Mouse (Mus musculus) stomach, embryonic 16.5 days (tissue): ENCODE measurements around the gene Msi1. TPM values are rescaled to one million over a fixed set of nuclear protein-coding genes. Genes with fewer than 3 reads are reported as not detected.

Experiments
- ATAC-seq: fragments of 200-750 bp; cut with Nextera tagmentation; 2 replicates; pipeline ENCODE4 v1.8.0; 2017; ENCODE audit warnings: moderate number of reproducible peaks, moderate TSS enrichment; ENCODE audit not compliant: insufficient read depth, low FRiP score
- H3K27ac ChIP-seq: fragments of 300-500 bp; sonication (generic); 2 replicates; pipeline ENCODE4 v1.5.1; 2014; ENCODE audit warnings: low read length
- H3K27me3 ChIP-seq: fragments of 300-500 bp; sonication (generic); 2 replicates; pipeline ENCODE4 v1.6.1; 2014; ENCODE audit warnings: low read length, control low read depth, mixed read lengths; ENCODE audit not compliant: control insufficient read depth, insufficient read depth
- H3K36me3 ChIP-seq: fragments of 300-500 bp; sonication (generic); 2 replicates; pipeline ENCODE4 v1.6.1; 2014; ENCODE audit warnings: low read length; ENCODE audit not compliant: control insufficient read depth, insufficient read depth
- H3K4me1 ChIP-seq: fragments of 300-500 bp; sonication (generic); 2 replicates; pipeline ENCODE4 v1.6.1; 2014; ENCODE audit warnings: low read length, control low read depth, mixed read lengths; ENCODE audit not compliant: control insufficient read depth, insufficient read depth
- H3K4me2 ChIP-seq: fragments of 300-500 bp; sonication (generic); 2 replicates; pipeline ENCODE4 v1.6.1; 2014; ENCODE audit warnings: low read depth, low read length, mixed read lengths
- H3K4me3 ChIP-seq: fragments of 300-500 bp; sonication (generic); replicated peaks from 2 replicates; pipeline ENCODE4 v1.5.1; 2014; ENCODE audit warnings: mild to moderate bottlenecking, low read length
- H3K9ac ChIP-seq: fragments of 300-500 bp; sonication (generic); 2 replicates; pipeline ENCODE4 v1.6.1; 2014; ENCODE audit warnings: low read length
- H3K9me3 ChIP-seq: fragments of 300-500 bp; sonication (generic); replicated peaks from 2 replicates; pipeline ENCODE4 v1.6.1; 2016; ENCODE audit warnings: low read length, control low read depth; ENCODE audit not compliant: control insufficient read depth
- WGBS: fragments of 180-500 bp; shearing (Covaris S2); extraction: QIAGEN DNeasy Blood & Tissue Kit; methylation state at CpG from one replicate; pipeline ENCODE4 v1.1.7; 2014; 5-methylcytosine and 5-hydroxymethylcytosine counted together
- polyA plus RNA-seq: library from polyadenylated mRNA; unstranded; fragments of >200 nt; fragmentation: Nextera tagmentation; extraction: Ambion mirVana; gene quantifications from 2 replicates; pipeline ENCODE4 v1.2.1, GENCODE M21; 2015

The Msi1 gene
- 3.5 and 4.9 TPM in 2 replicates for polyA plus RNA-seq

- 1% methylated on average over 56 of the region's 117 CpGs for WGBS
- Histone ChIP-seq H3K27ac (peak within 1 kb of the TSS; percentile 55; the same call in 1 of the 2 replicates), H3K4me1 (peaks cover 27% of the 10 kb centered on the region), H3K27me3 (peaks cover 5% of the 10 kb centered on the region), H3K36me3 (no peaks in the 10 kb centered on the region), H3K4me2 (peak within 1 kb of the TSS; percentile 99), H3K9me3 (no peaks in the 10 kb centered on the region), H3K4me3 (peak within 1 kb of the TSS; percentile 93), H3K9ac (peak within 1 kb of the TSS; percentile 95)
- ATAC-seq: peak; percentile 71
Observed at GRCm38 (mm10) chr5:115429359-115430186, at the start of gene Msi1. Gene Msi1 (plus strand): TSS chr5:115429599.

- Histone ChIP-seq H3K27me3 (no peaks in the 10 kb centered on the region), H3K9me3 (no peaks in the 10 kb centered on the region), H3K4me3 (no peak overlapping the region), H3K4me2 (no peak overlapping the region), H3K9ac (no peak overlapping the region; the same call in 1 of the 2 replicates), H3K36me3 (no peaks in the 10 kb centered on the region), H3K27ac (peak overlapping the region; percentile 47), H3K4me1 (peaks cover 3% of the 10 kb centered on the region; the same call in 1 of the 2 replicates)
- WGBS: 31% methylated on average over 9 of the region's 9 CpGs
- ATAC-seq: peak; percentile 64
Observed at GRCm38 (mm10) chr5:115391935-115392334, 37.5 kb upstream of the Msi1 start.

- H3K4me1 ChIP-seq: peaks cover 5% of the 10 kb centered on the region; the same call in 1 of the 2 replicates
- no peaks in the 10 kb centered on the region for H3K9me3 ChIP-seq
- no peak overlapping the region for H3K4me2 ChIP-seq
- no peak overlapping the region for H3K9ac ChIP-seq
- no peaks in the 10 kb centered on the region for H3K27me3 ChIP-seq
- no peak overlapping the region for H3K27ac ChIP-seq
- H3K4me3 ChIP-seq: no peak overlapping the region
- ATAC-seq: no peak
- 88% methylated on average over 1 of the region's 1 CpGs for WGBS
- no peaks in the 10 kb centered on the region for H3K36me3 ChIP-seq
Observed at GRCm38 (mm10) chr5:115392969-115393368, 36.4 kb upstream of the Msi1 start.

GRCm38 (mm10) chr5:115394223-115394622 is 35.2 kb upstream of the Msi1 start:
- Histone ChIP-seq H3K27ac (no peak overlapping the region), H3K4me2 (no peak overlapping the region), H3K4me3 (no peak overlapping the region), H3K4me1 (peaks cover 14% of the 10 kb centered on the region), H3K27me3 (no peaks in the 10 kb centered on the region), H3K36me3 (no peaks in the 10 kb centered on the region), H3K9ac (no peak overlapping the region), H3K9me3 (no peaks in the 10 kb centered on the region)
- WGBS: 7% methylated on average over 8 of the region's 8 CpGs
- no peak for ATAC-seq

GRCm38 (mm10) chr5:115394836-115395235 is 34.6 kb upstream of the Msi1 start:
- ATAC-seq: no peak
- no peak overlapping the region for H3K4me3 ChIP-seq
- WGBS: 22% methylated on average over 10 of the region's 10 CpGs
- H3K27me3 ChIP-seq: no peaks in the 10 kb centered on the region
- no peak overlapping the region for H3K9ac ChIP-seq
- no peaks in the 10 kb centered on the region for H3K9me3 ChIP-seq
- H3K4me1 ChIP-seq: peaks cover 14% of the 10 kb centered on the region
- H3K36me3 ChIP-seq: no peaks in the 10 kb centered on the region
- no peak overlapping the region for H3K4me2 ChIP-seq
- H3K27ac ChIP-seq: no peak overlapping the region

GRCm38 (mm10) chr5:115396654-115397053 is 32.7 kb upstream of the Msi1 start:
- Histone ChIP-seq H3K27me3 (no peaks in the 10 kb centered on the region), H3K27ac (no peak overlapping the region), H3K36me3 (no peaks in the 10 kb centered on the region), H3K9me3 (no peaks in the 10 kb centered on the region), H3K4me3 (no peak overlapping the region), H3K4me2 (no peak overlapping the region), H3K4me1 (peaks cover 14% of the 10 kb centered on the region), H3K9ac (no peak overlapping the region)
- WGBS: 61% methylated on average over 11 of the region's 11 CpGs
- no peak for ATAC-seq

- H3K27me3 ChIP-seq: no peaks in the 10 kb centered on the region
- H3K4me3 ChIP-seq: peak overlapping the region; percentile 50
- peaks cover 14% of the 10 kb centered on the region for H3K4me1 ChIP-seq
- peak; percentile 56 for ATAC-seq
- 4% methylated on average over 48 of the region's 48 CpGs for WGBS
- no peaks in the 10 kb centered on the region for H3K36me3 ChIP-seq
- peak overlapping the region; percentile 82 for H3K9ac ChIP-seq
- no peak overlapping the region for H3K27ac ChIP-seq
- H3K4me2 ChIP-seq: peak overlapping the region; percentile 86
- no peaks in the 10 kb centered on the region for H3K9me3 ChIP-seq
Observed at GRCm38 (mm10) chr5:115397839-115398780, 31.3 kb upstream of the Msi1 start.

GRCm38 (mm10) chr5:115402063-115402462 is 27.3 kb upstream of the Msi1 start:
- Histone ChIP-seq H3K27me3 (no peaks in the 10 kb centered on the region), H3K9me3 (no peaks in the 10 kb centered on the region), H3K9ac (no peak overlapping the region), H3K4me1 (peaks cover 10% of the 10 kb centered on the region), H3K27ac (no peak overlapping the region), H3K4me2 (no peak overlapping the region), H3K36me3 (no peaks in the 10 kb centered on the region), H3K4me3 (no peak overlapping the region)
- WGBS: 83% methylated on average over 8 of the region's 8 CpGs
- ATAC-seq: no peak
